Mouse (Mus musculus) heart, embryonic 14.5 days (tissue): ENCODE data around the gene Fancg. TPM values are rescaled to one million over a fixed set of nuclear protein-coding genes. Genes with fewer than 3 reads are reported as not detected.

Source experiments
- ATAC-seq: fragments of 200-750 bp; cut with Nextera tagmentation; 2 replicates; pipeline ENCODE4 v1.8.0; 2017; ENCODE audit warnings: low read depth, moderate TSS enrichment; ENCODE audit not compliant: insufficient number of reproducible peaks, insufficient read depth, low FRiP score
- H3K27ac ChIP-seq, 2 experiments: fragments of 200-500 bp in 1 of 2; fragments of 300-500 bp in 1 of 2; sonication (generic) in 1 of 2; replicated peaks in 1 of 2; 2 replicates each; pipeline ENCODE4 v1.5.1; 2012 to 2014; ENCODE audit warnings: low read depth in 2 of 2, low read length in 2 of 2, control low read depth in 1 of 2, mild to moderate bottlenecking in 1 of 2, mixed read lengths in 1 of 2; ENCODE audit not compliant: control insufficient read depth in 1 of 2, insufficient read depth in 1 of 2
- H3K27me3 ChIP-seq: fragments of 300-500 bp; sonication (generic); 2 replicates; pipeline ENCODE4 v1.6.1; 2014; ENCODE audit warnings: mild to moderate bottlenecking, low read length, control low read depth; ENCODE audit not compliant: control insufficient read depth, insufficient read depth
- H3K36me3 ChIP-seq: fragments of 300-500 bp; sonication (generic); 2 replicates; pipeline ENCODE4 v1.6.1; 2014; ENCODE audit warnings: mild to moderate bottlenecking, control low read depth, low read length, mixed read lengths; ENCODE audit not compliant: control insufficient read depth, insufficient read depth
- H3K4me1 ChIP-seq, 2 experiments: fragments of 200-500 bp in 1 of 2; fragments of 300-500 bp in 1 of 2; sonication (generic) in 1 of 2; 2 replicates each; pipeline ENCODE4 v1.6.1; 2012 to 2014; ENCODE audit warnings: low read length in 2 of 2, control low read depth in 1 of 2, mixed read lengths in 1 of 2; ENCODE audit not compliant: control insufficient read depth in 2 of 2, insufficient read depth in 2 of 2
- H3K4me2 ChIP-seq: fragments of 300-500 bp; sonication (generic); 2 replicates; pipeline ENCODE4 v1.6.1; 2014; ENCODE audit warnings: mild to moderate bottlenecking, low read length
- H3K4me3 ChIP-seq, 2 experiments: fragments of 200-500 bp in 1 of 2; fragments of 300-500 bp in 1 of 2; sonication (generic) in 1 of 2; 2 replicates each; pipeline ENCODE4 v1.5.1; 2012 to 2014; ENCODE audit warnings: low read length in 2 of 2, mild to moderate bottlenecking in 2 of 2, control low read depth in 1 of 2, low read depth in 1 of 2, moderate library complexity in 1 of 2; ENCODE audit not compliant: control insufficient read depth in 1 of 2, insufficient read depth in 1 of 2
- H3K9ac ChIP-seq: fragments of 300-500 bp; sonication (generic); 2 replicates; pipeline ENCODE4 v1.6.1; 2014; ENCODE audit warnings: mild to moderate bottlenecking, low read length
- H3K9me3 ChIP-seq: fragments of 300-500 bp; sonication (generic); 2 replicates; pipeline ENCODE4 v1.6.1; 2016; ENCODE audit warnings: low read length, control low read depth; ENCODE audit not compliant: control insufficient read depth
- WGBS: fragments of 180-500 bp; shearing (Covaris S2); extraction: QIAGEN DNeasy Blood & Tissue Kit; methylation state at CpG from one replicate; pipeline ENCODE4 v1.1.7; 2014; 5-methylcytosine and 5-hydroxymethylcytosine counted together
- polyA plus RNA-seq: library from polyadenylated mRNA; unstranded; fragments of >200 nt; fragmentation: Nextera tagmentation; extraction: Ambion mirVana; gene quantifications from 2 replicates; pipeline ENCODE4 v1.2.1, GENCODE M21; 2014

Fancg gene
- polyA plus RNA-seq, 1 experiment from 2014 or later, result 11.7 TPM

DNA sequence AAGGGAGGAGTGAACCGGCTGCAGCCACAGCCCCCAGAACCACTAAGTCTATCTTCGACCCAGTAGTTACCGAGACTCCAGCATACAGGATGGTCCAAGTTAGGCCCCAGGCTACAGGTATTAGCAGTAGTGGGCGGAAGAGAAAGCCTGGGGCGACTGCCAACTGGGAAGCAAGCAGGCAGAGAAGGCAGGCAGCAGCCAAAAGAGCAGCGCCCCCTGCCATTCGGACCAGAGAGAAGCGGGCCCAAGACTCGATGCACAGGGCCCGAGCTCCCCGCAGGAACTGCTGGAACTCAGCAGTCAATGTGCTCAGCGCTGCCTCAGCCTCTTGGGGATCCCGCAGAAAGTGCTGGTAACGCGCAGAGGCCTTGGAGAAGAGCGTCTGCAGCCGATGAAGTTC, 11.0 kb upstream of the Fancg start:
- H3K36me3 ChIP-seq, result peaks cover 76% of the 10 kb centered on the region
- H3K4me1 ChIP-seq, result peaks cover 7 to 9% of the 10 kb centered on the region in 2 experiments
- H3K9me3 ChIP-seq, result no peaks in the 10 kb centered on the region
- H3K9ac ChIP-seq, result no peak overlapping the region
- no peak for ATAC-seq
- H3K27ac ChIP-seq, result no peak overlapping the region
- WGBS, result 75% methylated on average over 17 of the region's 17 CpGs
- H3K4me3 ChIP-seq, result no peak overlapping the region
- no peaks in the 10 kb centered on the region for H3K27me3 ChIP-seq
- H3K4me2 ChIP-seq, result no peak overlapping the region

GRCm38 (mm10) chr4:43020876-43021275, 10.6 kb upstream of the Fancg start:
- no peak overlapping the region for H3K4me2 ChIP-seq
- no peak overlapping the region for H3K9ac ChIP-seq
- no peaks in the 10 kb centered on the region for H3K27me3 ChIP-seq
- no peak for ATAC-seq
- no peak overlapping the region for H3K4me3 ChIP-seq
- H3K36me3 ChIP-seq, result peaks cover 76% of the 10 kb centered on the region
- H3K4me1 ChIP-seq, result peaks cover 7 to 9% of the 10 kb centered on the region in 2 experiments
- WGBS, result 91% methylated on average over 16 of the region's 16 CpGs
- H3K27ac ChIP-seq, result no peak overlapping the region
- no peaks in the 10 kb centered on the region for H3K9me3 ChIP-seq

- Histone ChIP-seq H3K9ac (no peak overlapping the region), H3K36me3 (peaks cover 76% of the 10 kb centered on the region), H3K4me3 (no peak overlapping the region), H3K27ac (no peak overlapping the region), H3K4me2 (no peak overlapping the region), H3K4me1 (peaks cover 4 to 6% of the 10 kb centered on the region in 2 experiments), H3K9me3 (no peaks in the 10 kb centered on the region), H3K27me3 (no peaks in the 10 kb centered on the region)
- WGBS, result 89% methylated on average over 23 of the region's 23 CpGs
- no peak for ATAC-seq
These were observed 9.5 kb upstream of the Fancg start for GRCm38 (mm10) chr4:43019641-43020465.

DNA sequence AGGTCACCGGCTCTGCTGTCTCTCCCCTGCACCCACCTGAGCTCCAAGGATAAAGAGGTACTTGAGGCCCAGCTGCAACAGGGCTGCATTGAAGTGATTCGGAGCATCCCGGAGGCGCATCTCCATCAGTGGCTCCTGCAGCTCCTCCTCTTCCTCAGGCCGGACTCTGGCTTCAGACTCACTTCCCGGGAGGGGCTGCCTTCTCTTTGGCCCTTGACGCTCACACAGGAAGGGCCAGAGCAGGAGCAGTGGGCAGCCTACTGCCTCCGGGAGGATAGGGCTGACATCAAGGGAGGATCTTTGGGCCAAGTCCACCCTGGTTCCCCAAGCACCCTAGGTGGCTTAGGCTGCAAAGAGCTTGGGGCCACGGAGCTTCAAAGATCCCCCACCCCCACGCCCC, 8.9 kb upstream of the Fancg start:
- Histone ChIP-seq H3K4me3 (no peak overlapping the region), H3K4me2 (no peak overlapping the region), H3K9me3 (no peaks in the 10 kb centered on the region), H3K9ac (no peak overlapping the region), H3K4me1 (no peaks in the 10 kb centered on the region; a peak in 1 of 4 replicates), H3K36me3 (peaks cover 73% of the 10 kb centered on the region), H3K27ac (no peak overlapping the region), H3K27me3 (no peaks in the 10 kb centered on the region)
- WGBS, result 88% methylated on average over 10 of the region's 10 CpGs
- no peak for ATAC-seq

DNA sequence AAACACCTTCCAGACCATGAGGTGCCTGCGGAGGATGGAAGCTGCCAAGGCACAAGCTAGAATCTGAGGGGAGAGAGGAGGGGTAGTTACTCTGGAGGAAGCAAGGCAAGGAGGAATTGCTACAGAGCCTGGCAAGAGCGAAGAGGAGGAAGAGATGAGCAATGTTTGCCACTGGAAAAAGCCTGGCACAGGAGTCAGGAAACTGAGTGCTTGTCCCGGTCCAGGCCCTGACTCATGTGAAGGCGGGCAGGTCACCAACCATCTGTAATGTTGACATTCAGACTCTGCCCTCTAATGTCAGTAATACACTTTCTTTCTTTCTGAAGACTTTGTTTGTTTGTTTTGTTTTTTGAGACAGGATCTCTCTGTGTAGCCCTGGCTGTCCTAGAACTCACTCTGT, 7.8 kb upstream of the Fancg start:
- Histone ChIP-seq H3K4me3 (no peak overlapping the region), H3K4me1 (peaks cover 2 to 5% of the 10 kb centered on the region in 2 experiments; a peak in 3 of 4 replicates), H3K27me3 (no peaks in the 10 kb centered on the region), H3K36me3 (peaks cover 62% of the 10 kb centered on the region), H3K9ac (no peak overlapping the region), H3K9me3 (no peaks in the 10 kb centered on the region), H3K4me2 (no peak overlapping the region), H3K27ac (no peak overlapping the region)
- no peak for ATAC-seq
- WGBS, result 93% methylated on average over 4 of the region's 4 CpGs

- no peak overlapping the region for H3K4me3 ChIP-seq
- no peak overlapping the region for H3K9ac ChIP-seq
- 93% methylated on average over 1 of the region's 1 CpGs for WGBS
- peaks cover 3% of the 10 kb centered on the region; the same call in 1 of the 2 replicates for H3K36me3 ChIP-seq
- H3K9me3 ChIP-seq, result no peaks in the 10 kb centered on the region
- no peak overlapping the region for H3K4me2 ChIP-seq
- no peak overlapping the region for H3K27ac ChIP-seq
- H3K4me1 ChIP-seq, result peaks cover 8 to 12% of the 10 kb centered on the region in 2 experiments
- ATAC-seq, result no peak
- H3K27me3 ChIP-seq, result no peaks in the 10 kb centered on the region
These were observed 1.8 kb upstream of the Fancg start for GRCm38 (mm10) chr4:43012091-43012490.

- ATAC-seq, result no peak
- H3K9ac ChIP-seq, result no peak overlapping the region
These were observed 4.5 kb downstream of the Fancg start for GRCm38 (mm10) chr4:43005765-43006164.

More at GRCm38 (mm10) chr4:43005765-43006164, 4.5 kb downstream of the Fancg start:
- Histone ChIP-seq H3K4me3 (no peak overlapping the region), H3K27me3 (no peaks in the 10 kb centered on the region), H3K27ac (no peak overlapping the region), H3K36me3 (peaks cover 10% of the 10 kb centered on the region; the same call in 1 of the 2 replicates), H3K9me3 (no peaks in the 10 kb centered on the region), H3K4me1 (peaks cover 6 to 7% of the 10 kb centered on the region in 2 experiments; a peak in 3 of 4 replicates), H3K4me2 (no peak overlapping the region)
- 58% methylated on average over 2 of the region's 2 CpGs for WGBS
